In the genomic region with DNA sequence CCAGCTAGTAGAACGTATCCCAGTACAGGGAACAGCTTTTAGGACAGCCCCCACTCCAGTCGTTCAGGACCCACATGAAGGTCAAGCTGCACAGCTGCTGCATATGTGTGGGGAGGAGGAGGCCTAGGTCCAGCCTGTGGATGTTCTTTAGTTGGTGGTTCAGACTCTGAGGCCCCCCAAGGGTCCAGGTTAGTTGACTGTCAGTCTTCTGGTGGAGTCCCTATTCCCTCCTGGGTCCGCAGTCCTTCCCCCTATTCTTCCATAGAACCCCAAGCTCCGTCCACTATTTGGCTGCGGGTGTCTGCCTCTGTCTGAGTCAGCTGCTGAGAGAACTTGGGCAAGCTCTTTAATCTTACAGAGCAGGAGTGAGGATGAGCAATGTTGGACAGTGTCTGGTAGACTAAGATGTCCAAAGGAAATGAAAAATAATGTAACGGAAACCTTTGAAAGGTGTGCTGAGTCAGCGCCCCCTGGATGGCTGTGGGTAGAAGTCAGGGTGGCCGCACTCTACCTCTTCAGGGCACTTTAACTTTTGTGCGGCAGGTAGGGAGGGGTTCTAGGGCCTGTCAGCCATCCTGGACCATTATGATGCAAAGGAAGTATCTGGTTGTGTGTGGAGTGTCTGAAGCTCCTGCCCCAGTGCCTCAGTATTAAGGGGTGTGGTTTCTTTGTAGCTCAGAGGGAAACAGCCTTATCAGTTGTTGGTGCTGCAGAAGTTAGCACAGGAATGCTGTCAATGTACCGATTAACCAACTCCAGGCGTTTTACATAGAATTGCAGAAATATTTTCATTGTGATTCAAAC, we compare ENCODE assay signal across 19 mouse cellular contexts. TPM values are rescaled to one million over a fixed set of nuclear protein-coding genes. Genes with fewer than 3 reads are reported as not detected.
A peak's percentile ranks its signal among the peaks of the same experiment; 100 is the strongest.
DNase-seq lines count a peak whose midpoint lies in the region; ATAC-seq and TF ChIP-seq lines count a peak whose summit lies in the region.
"Had no signal": no experiment of that assay in that cellular context is flagged by ENCODE, and none has a peak within 500 bp of the region (broad histone marks: within the 10 kb centered on the region; RNA-seq: fewer than 3 reads in every experiment).

No protein-coding gene starts in this region.

- intact Hi-C loops in gastrocnemius, adult 2 months (cut with DNase I) = no loop called here
- intact Hi-C loops in left cerebral cortex, postnatal 36 days (cut with DNase I) = no loop called here

- H3K4me1 ChIP-seq in intestine, embryonic 16.5 days (ENCODE audit: control insufficient read depth, insufficient read depth, low read length) = 0 out of 2 replicates have a peak, but pooled peaks cover 4% of the 10 kb centered on the region
- no peaks in the 10 kb centered on the region for H3K4me1 ChIP-seq in intestine, postnatal 0 days (replicated peaks; ENCODE audit: control insufficient read depth, insufficient read depth, low read length)
- H3K4me1 ChIP-seq: embryonic facial prominence, embryonic 12.5 days; forebrain, embryonic 13.5 days; heart, embryonic 15.5 days; hindbrain, embryonic 13.5 days; midbrain, embryonic 12.5 days had no signal

- H3K9me3 ChIP-seq in intestine, embryonic 16.5 days (ENCODE audit: control insufficient read depth, low read length) = no peaks in the 10 kb centered on the region
- H3K9me3 ChIP-seq in intestine, postnatal 0 days (ENCODE audit: control insufficient read depth) = no peaks in the 10 kb centered on the region
- H3K9me3 ChIP-seq: embryonic facial prominence, embryonic 12.5 days; forebrain, embryonic 13.5 days; heart, embryonic 15.5 days; hindbrain, embryonic 13.5 days; limb, embryonic 13.5 days; midbrain, embryonic 12.5 days had no signal

- DNase-seq in R1 (ENCODE audit: low read depth, low spot score) = peak; percentile 82
- no peak for DNase-seq in B cell, adult 2 months
- DNase-seq in gastrocnemius, adult 2 months = no peak
- DNase-seq in left cerebral cortex, postnatal 36 days (ENCODE audit: low spot score in 2 of 2) = no peak
- DNase-seq: adrenal gland, postnatal 14 days; cerebellum, postnatal 36 days; gastrocnemius, postnatal 10 days; kidney, adult 9 months; lung, postnatal 14 days had no signal

- H3K4me3 ChIP-seq in intestine, embryonic 16.5 days (ENCODE audit: low read length) = no peak overlapping the region
- no peak overlapping the region for H3K4me3 ChIP-seq in intestine, postnatal 0 days (ENCODE audit: low read depth, low read length)
- no peak overlapping the region for H3K4me3 ChIP-seq in gastrocnemius, adult 2 months
- H3K4me3 ChIP-seq: embryonic facial prominence, embryonic 12.5 days; forebrain, embryonic 13.5 days; heart, embryonic 15.5 days; hindbrain, embryonic 13.5 days; limb, embryonic 13.5 days; midbrain, embryonic 12.5 days had no signal

- no peak overlapping the region for H3K9ac ChIP-seq in intestine, embryonic 16.5 days (ENCODE audit: low read depth, low read length)
- no peak overlapping the region for H3K9ac ChIP-seq in intestine, postnatal 0 days (ENCODE audit: low read depth, low read length)
- H3K9ac ChIP-seq: embryonic facial prominence, embryonic 12.5 days; forebrain, embryonic 13.5 days; heart, embryonic 15.5 days; hindbrain, embryonic 13.5 days; limb, embryonic 13.5 days; midbrain, embryonic 12.5 days had no signal

- H3K4me2 ChIP-seq in intestine, embryonic 16.5 days (ENCODE audit: low read depth, low read length) = no peak overlapping the region
- H3K4me2 ChIP-seq in intestine, postnatal 0 days (replicated peaks; ENCODE audit: low read depth) = no peak overlapping the region
- H3K4me2 ChIP-seq: embryonic facial prominence, embryonic 12.5 days; forebrain, embryonic 13.5 days; heart, embryonic 15.5 days; hindbrain, embryonic 13.5 days; limb, embryonic 13.5 days; midbrain, embryonic 12.5 days had no signal

- H3K36me3 ChIP-seq in intestine, embryonic 16.5 days (ENCODE audit: control insufficient read depth, insufficient read depth, low read length) = no peaks in the 10 kb centered on the region
- peaks cover 8% of the 10 kb centered on the region; the same call in 1 of the 2 replicates for H3K36me3 ChIP-seq in intestine, postnatal 0 days (ENCODE audit: control insufficient read depth, insufficient read depth)

- ATAC-seq in intestine, embryonic 16.5 days = peak; percentile 50
- no peak for ATAC-seq in intestine, postnatal 0 days
- ATAC-seq in erythroid progenitor cell, adult 5-6 weeks (replicated peaks; ENCODE audit: low FRiP score, poor library complexity, severe bottlenecking) = peak; percentile 96
- ATAC-seq in megakaryocyte-erythroid progenitor cell, adult 5-6 weeks (replicated peaks; ENCODE audit: low FRiP score, low TSS enrichment, poor library complexity, severe bottlenecking) = peak; percentile 96
- ATAC-seq: forebrain, embryonic 13.5 days had no signal

- 77% methylated on average over 11 of the region's 11 CpGs for WGBS in intestine, embryonic 16.5 days
- 77% methylated on average over 11 of the region's 11 CpGs for WGBS in intestine, postnatal 0 days

- H3K27me3 ChIP-seq in intestine, embryonic 16.5 days (replicated peaks; ENCODE audit: control insufficient read depth, insufficient read depth, low read length) = no peaks in the 10 kb centered on the region
- H3K27me3 ChIP-seq in intestine, postnatal 0 days (replicated peaks; ENCODE audit: control insufficient read depth, insufficient read depth, low read length) = no peaks in the 10 kb centered on the region
- H3K27me3 ChIP-seq: embryonic facial prominence, embryonic 12.5 days; forebrain, embryonic 13.5 days; heart, embryonic 15.5 days; hindbrain, embryonic 13.5 days; limb, embryonic 13.5 days; midbrain, embryonic 12.5 days had no signal

- no peak for TF ChIP-seq CTCF in intestine, postnatal 0 days (IDR thresholded peaks at IDR 0.05; ENCODE audit: low read depth)
- TF ChIP-seq CTCF in gastrocnemius, adult 2 months (IDR thresholded peaks at IDR 0.05) = no peak

- no peak overlapping the region for H3K27ac ChIP-seq in intestine, embryonic 16.5 days (ENCODE audit: low read length)
- H3K27ac ChIP-seq in intestine, postnatal 0 days (ENCODE audit: low read depth, low read length) = no peak overlapping the region
- H3K27ac ChIP-seq in gastrocnemius, adult 2 months = no peak overlapping the region
- H3K27ac ChIP-seq: embryonic facial prominence, embryonic 12.5 days; forebrain, embryonic 13.5 days; heart, embryonic 15.5 days; hindbrain, embryonic 13.5 days; limb, embryonic 13.5 days; midbrain, embryonic 12.5 days had no signal

RNA-seq across cellular contexts. Expression of a gene that starts 12.3 kb away (rescaled TPM):
- polyA plus RNA-seq in intestine, embryonic 16.5 days (2015; fragmentation: Nextera tagmentation; extraction: Ambion mirVana) = 10.1 and 12.3 TPM in 2 replicates
- 6.0 and 6.8 TPM in 2 replicates for polyA plus RNA-seq in intestine, postnatal 0 days (2015; fragmentation: Nextera tagmentation; extraction: Ambion mirVana)
- total RNA-seq in erythroid progenitor cell, adult 5-6 weeks (2015; ENCODE audit: low replicate concordance) = 17.3 and 21.4 TPM in 2 replicates
- 16.7 and 21.1 TPM in 2 replicates for total RNA-seq in erythroid progenitor cell, adult 5-6 weeks (2017; ENCODE audit: low replicate concordance)
- total RNA-seq in megakaryocyte-erythroid progenitor cell, adult 5-6 weeks (2014; fragmentation: Nextera tagmentation) = 11.7 and 17.2 TPM in 2 replicates
- total RNA-seq in megakaryocyte-erythroid progenitor cell, adult 5-6 weeks (2017) = 16.6 and 17.2 TPM in 2 replicates
- 10 to 100 TPM; 19.3 to 19.6 TPM for total RNA-seq in gastrocnemius, adult 2 months (2021)
- 10 to 100 TPM in 1 of 2 experiments, 1 to 10 TPM in 1; 9.5 to 11.5 TPM for total RNA-seq in left cerebral cortex, postnatal 36 days (2021)

RNA-seq across cellular contexts. Expression of a gene that starts 38.8 kb away (rescaled TPM):
- polyA plus RNA-seq in intestine, embryonic 16.5 days (2015; fragmentation: Nextera tagmentation; extraction: Ambion mirVana) = 2.5 and 2.7 TPM in 2 replicates
- 0.50 and 0.58 TPM in 2 replicates for polyA plus RNA-seq in intestine, postnatal 0 days (2015; fragmentation: Nextera tagmentation; extraction: Ambion mirVana)
- total RNA-seq in erythroid progenitor cell, adult 5-6 weeks (2015; ENCODE audit: low replicate concordance) = 144 and 159 TPM in 2 replicates
- total RNA-seq in erythroid progenitor cell, adult 5-6 weeks (2017; ENCODE audit: low replicate concordance) = 223 and 224 TPM in 2 replicates
- total RNA-seq in megakaryocyte-erythroid progenitor cell, adult 5-6 weeks (2014; fragmentation: Nextera tagmentation) = 16.2 and 19.3 TPM in 2 replicates
- total RNA-seq in megakaryocyte-erythroid progenitor cell, adult 5-6 weeks (2017) = 16.5 and 17.5 TPM in 2 replicates
- under 1 TPM in 1 of 2 experiments, not detected in 1; 0.08 TPM for total RNA-seq in gastrocnemius, adult 2 months (2021)
- total RNA-seq in left cerebral cortex, postnatal 36 days (2021) = under 1 TPM; 0.07 to 0.20 TPM

Comparison
In these comparisons a context has a peak if more than half of its experiments do, and no peak if none do; other contexts are left out.
1. RNA of a gene that starts 38.8 kb away (total RNA-seq): 144 to 224 TPM in erythroid progenitor cell, adult 5-6 weeks and 16.2 to 19.3 TPM in megakaryocyte-erythroid progenitor cell, adult 5-6 weeks; 0.07 to 0.20 TPM in left cerebral cortex, postnatal 36 days and 0.08 TPM in gastrocnemius, adult 2 months; every median in the first group is over 10 times any median in the second.